Mouse (Mus musculus) CH12.LX (cell line): ENCODE data around the gene Rap1gds1. TPM values are rescaled to one million over a fixed set of nuclear protein-coding genes. Genes with fewer than 3 reads are reported as not detected.

Source experiments
- DNase-seq: peaks from one replicate; pipeline ENCODE4 v3.0.0-alpha.2; 2013; ENCODE audit errors: extremely low read depth
- H3K27ac ChIP-seq: 2 replicates; pipeline ENCODE4 v1.5.1; 2012; ENCODE audit warnings: low read depth, mild to moderate bottlenecking, control low read depth, moderate library complexity; ENCODE audit not compliant: insufficient read depth
- H3K27me3 ChIP-seq: replicated peaks from 2 replicates; pipeline ENCODE3; 2012; ENCODE audit warnings: inconsistent platforms
- H3K36me3 ChIP-seq, 2 experiments: replicated peaks in 1 of 2; 2 replicates each; pipeline versions ENCODE3 to v1.6.1; 2012; ENCODE audit warnings: inconsistent platforms in 1 of 2, low read length in 1 of 2, mild to moderate bottlenecking in 1 of 2, mixed read lengths in 1 of 2, moderate library complexity in 1 of 2; ENCODE audit not compliant: control insufficient read depth in 1 of 2, insufficient read depth in 1 of 2
- H3K4me1 ChIP-seq, 2 experiments: 2 replicates each; pipeline ENCODE4 v1.6.1; 2012; ENCODE audit warnings: inconsistent platforms in 1 of 2, moderate library complexity in 1 of 2; ENCODE audit not compliant: insufficient read depth in 2 of 2, control insufficient read depth in 1 of 2
- H3K4me2 ChIP-seq: 2 replicates; pipeline ENCODE4 v1.6.1; 2012; ENCODE audit warnings: low read depth, mild to moderate bottlenecking, control low read depth; ENCODE audit not compliant: poor library complexity, insufficient read depth, severe bottlenecking
- H3K4me3 ChIP-seq, 3 experiments: fragments of 150-350 bp in 1 of 3; sonication (generic) in 1 of 3; replicated peaks in 1 of 3; 2 replicates each; pipeline versions ENCODE3 to v1.5.1; 2011 to 2012; ENCODE audit warnings: low read depth in 2 of 3, low read length in 2 of 3, mild to moderate bottlenecking in 2 of 3, moderate library complexity in 2 of 3, control low read depth in 1 of 3, improper control_type of control experiment in 1 of 3, inconsistent platforms in 1 of 3, mixed read lengths in 1 of 3; ENCODE audit not compliant: poor library complexity in 1 of 3
- H3K79me2 ChIP-seq: replicated peaks from 2 replicates; pipeline ENCODE4 v1.6.1; 2012; ENCODE audit warnings: mild to moderate bottlenecking, moderate library complexity; ENCODE audit not compliant: control insufficient read depth, poor library complexity, insufficient read depth, severe bottlenecking; ENCODE audit errors: extremely low read depth
- H3K9ac ChIP-seq: 2 replicates; pipeline ENCODE4 v1.6.1; 2012; ENCODE audit warnings: low read depth, mild to moderate bottlenecking, control low read depth, moderate library complexity; ENCODE audit not compliant: insufficient read depth
- H3K9me3 ChIP-seq: replicated peaks from 2 replicates; pipeline ENCODE3; 2012; ENCODE audit warnings: low read length, inconsistent platforms, mixed read lengths
- BHLHE40 ChIP-seq: IDR thresholded peaks from 2 replicates; pipeline ENCODE4 v1.6.1; 2011; ENCODE audit warnings: mild to moderate bottlenecking, low read depth, low read length, improper control_type of control experiment
- CHD1 ChIP-seq: IDR thresholded peaks from 2 replicates; pipeline ENCODE4 v1.6.1; 2012; ENCODE audit warnings: low read depth, low read length, improper control_type of control experiment, inconsistent platforms
- CTCF ChIP-seq, 2 experiments: IDR thresholded peaks in 1 of 2; conservative IDR thresholded peaks in 1 of 2; 2 replicates each; pipeline ENCODE4 v1.5.1; 2011 to 2012; ENCODE audit warnings: low read depth in 2 of 2, low read length in 2 of 2, improper control_type of control experiment in 1 of 2, inconsistent platforms in 1 of 2, mild to moderate bottlenecking in 1 of 2, moderate library complexity in 1 of 2
- ELF1 ChIP-seq: IDR thresholded peaks from 2 replicates; pipeline ENCODE4 v1.6.1; 2014; ENCODE audit warnings: low read depth, mild to moderate bottlenecking, inconsistent platforms, low read length, improper control_type of control experiment
- EP300 ChIP-seq: IDR thresholded peaks from 2 replicates; pipeline ENCODE4 v1.6.1; 2011; ENCODE audit warnings: low read length, improper control_type of control experiment
- ETS1 ChIP-seq: conservative IDR thresholded peaks from 2 replicates; pipeline ENCODE4 v1.6.1; 2012; ENCODE audit warnings: low read depth, mild to moderate bottlenecking, inconsistent platforms, low read length, improper control_type of control experiment, moderate library complexity
- HCFC1 ChIP-seq: IDR thresholded peaks from 2 replicates; pipeline ENCODE4 v1.6.1; 2012; ENCODE audit warnings: low read depth, mild to moderate bottlenecking, inconsistent platforms, low read length, improper control_type of control experiment
- IRF4 ChIP-seq: IDR thresholded peaks from 2 replicates; pipeline ENCODE4 v1.6.1; 2014; ENCODE audit warnings: low read depth, mild to moderate bottlenecking, inconsistent platforms, low read length, improper control_type of control experiment
- KAT2A ChIP-seq: IDR thresholded peaks from 2 replicates; pipeline ENCODE4 v1.6.1; 2012; ENCODE audit warnings: low read length, improper control_type of control experiment, inconsistent platforms; ENCODE audit not compliant: insufficient replicate concordance
- MAFK ChIP-seq: IDR thresholded peaks from 2 replicates; pipeline ENCODE4 v1.6.1; 2011; ENCODE audit warnings: low read length, improper control_type of control experiment; ENCODE audit not compliant: insufficient replicate concordance
- MAZ ChIP-seq: IDR thresholded peaks from 2 replicates; pipeline ENCODE4 v1.6.1; 2012; ENCODE audit warnings: low read depth, mild to moderate bottlenecking, inconsistent platforms, low read length, improper control_type of control experiment, moderate library complexity
- MEF2A ChIP-seq: IDR thresholded peaks from 2 replicates; pipeline ENCODE4 v1.6.1; 2014; ENCODE audit warnings: low read depth, mild to moderate bottlenecking, inconsistent platforms, low read length, improper control_type of control experiment, borderline replicate concordance
- MXI1 ChIP-seq: IDR thresholded peaks from 2 replicates; pipeline ENCODE4 v1.6.1; 2011; ENCODE audit warnings: mild to moderate bottlenecking, low read depth, low read length, improper control_type of control experiment
- NELFE ChIP-seq: IDR thresholded peaks from 2 replicates; pipeline ENCODE4 v1.6.1; 2011; ENCODE audit warnings: low read depth, low read length, improper control_type of control experiment
- NRF1 ChIP-seq: IDR thresholded peaks from 2 replicates; pipeline ENCODE4 v1.6.1; 2014; ENCODE audit warnings: low read depth, mild to moderate bottlenecking, inconsistent platforms, low read length, improper control_type of control experiment, moderate library complexity
- POLR2A ChIP-seq: IDR thresholded peaks from 2 replicates; pipeline ENCODE4 v1.6.1; 2011; ENCODE audit warnings: low read depth, mild to moderate bottlenecking, improper control_type of control experiment, low read length
- POLR2AphosphoS2 ChIP-seq: IDR thresholded peaks from 2 replicates; pipeline ENCODE4 v1.6.1; 2011; ENCODE audit warnings: low read depth, low read length, improper control_type of control experiment
- RAD21 ChIP-seq: IDR thresholded peaks from 2 replicates; pipeline ENCODE4 v1.6.1; 2011; ENCODE audit warnings: low read depth, mild to moderate bottlenecking, low read length, improper control_type of control experiment, moderate library complexity
- RCOR1 ChIP-seq: conservative IDR thresholded peaks from 2 replicates; pipeline ENCODE4 v1.6.1; 2012; ENCODE audit warnings: low read depth, mild to moderate bottlenecking, inconsistent platforms, low read length, improper control_type of control experiment
- SIN3A ChIP-seq: IDR thresholded peaks from 2 replicates; pipeline ENCODE4 v1.6.1; 2012; ENCODE audit warnings: low read length, improper control_type of control experiment, inconsistent platforms
- TBP ChIP-seq: conservative IDR thresholded peaks from 2 replicates; pipeline ENCODE4 v1.6.1; 2011; ENCODE audit warnings: low read depth, low read length, improper control_type of control experiment
- TCF12 ChIP-seq: IDR thresholded peaks from 2 replicates; pipeline ENCODE4 v1.6.1; 2014; ENCODE audit warnings: low read depth, mild to moderate bottlenecking, inconsistent platforms, low read length, improper control_type of control experiment
- USF2 ChIP-seq: conservative IDR thresholded peaks from 2 replicates; pipeline ENCODE4 v1.6.1; 2011; ENCODE audit warnings: low read depth, low read length, improper control_type of control experiment
- ZC3H11A ChIP-seq: IDR thresholded peaks from 2 replicates; pipeline ENCODE4 v1.6.1; 2012; ENCODE audit warnings: low read depth, mild to moderate bottlenecking, inconsistent platforms, low read length, improper control_type of control experiment
- ZKSCAN1 ChIP-seq: IDR thresholded peaks from 2 replicates; pipeline ENCODE4 v1.6.1; 2012; ENCODE audit warnings: low read depth, inconsistent platforms, low read length, improper control_type of control experiment, borderline replicate concordance
- ZNF384 ChIP-seq: IDR thresholded peaks from 2 replicates; pipeline ENCODE4 v1.6.1; 2012; ENCODE audit warnings: low read depth, low read length, improper control_type of control experiment, inconsistent platforms
- dilution Hi-C: fragments of 300-500 bp; cut with MboI; formaldehyde crosslinking; loops from 2 replicates; pipeline ENCODE4 v1.14.3; 2020; ENCODE audit warnings: low sequenced_read_pairs; ENCODE audit not compliant: extremely low pct_unique_long_range_greater_than_20kb, extremely low pct_ligation_motif_present
- in situ Hi-C: fragments of 300-500 bp; cut with MboI; formaldehyde crosslinking; loops from 3 replicates; pipeline ENCODE4 v1.14.3; 2019; ENCODE audit warnings: low sequenced_read_pairs, low pct_ligation_motif_present, low pct_unique_long_range_greater_than_20kb, mixed read lengths
- polyA plus RNA-seq: library from polyadenylated mRNA; unstranded; fragments of >175 nt; gene quantifications from 2 replicates; pipeline ENCODE4 v1.2.1, GENCODE M21; 2012; ENCODE audit warnings: low read depth; ENCODE audit not compliant: insufficient read length
- total RNA-seq, 2 experiments: library from RNA; depleted of rRNA; stranded (reverse); fragments of 300-350 nt in 1 of 2; fragments of >200 nt in 1 of 2; gene quantifications; 2 replicates each; pipeline ENCODE4 v1.2.3; 2012 to 2014

Gene Rap1gds1
- total and polyA plus RNA-seq, 3 experiments: 24.4 to 36.7 (median 26.3) TPM

DNA sequence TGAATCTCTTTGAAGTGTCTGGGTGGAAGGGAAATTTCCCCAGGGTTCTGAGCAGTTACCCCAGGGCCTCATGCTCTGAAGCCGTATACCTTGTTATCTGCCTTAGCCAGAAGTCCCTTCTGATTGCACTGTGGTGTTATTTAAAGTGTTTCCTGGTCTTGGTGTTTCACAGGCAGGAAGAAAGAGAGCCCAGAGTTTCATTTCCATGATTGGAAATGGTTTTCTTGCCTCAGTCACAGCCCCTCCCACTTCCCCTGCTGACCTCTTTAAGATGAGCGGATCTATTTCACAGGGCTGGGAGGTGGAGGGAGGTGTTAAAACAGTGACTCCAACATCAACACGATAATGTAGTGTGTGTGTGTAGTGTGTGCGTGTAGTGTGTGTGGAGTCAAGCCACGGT lies 181.5 kb downstream of the Rap1gds1 start:
- TF ChIP-seq MEF2A (peak; percentile 58; the same call in 1 of the 2 replicates), ETS1 (peak; percentile 43), TCF12 (0 out of 2 replicates have a peak, but pooled peaks have one; percentile 25), KAT2A (no peak), TBP (no peak), POLR2AphosphoS2 (no peak), HCFC1 (no peak), USF2 (no peak), MAFK (no peak), NELFE (no peak), RCOR1 (no peak), CTCF (conservative IDR thresholded peaks at IDR 0.05 in 1 of 2, IDR thresholded peaks at IDR 0.05 in 1 of 2; ENCODE audit: low read depth in 2 of 2, low read length in 2 of 2) (no peak), EP300 (peak; percentile 58), CHD1 (no peak), RAD21 (no peak), ZKSCAN1 (no peak), POLR2A (no peak), MXI1 (no peak), MAZ (peak; percentile 73; the same call in 1 of the 2 replicates), BHLHE40 (0 out of 2 replicates have a peak, but pooled peaks have one; percentile 7), NRF1 (no peak), ZC3H11A (no peak), ZNF384 (no peak), IRF4 (peak; percentile 74), SIN3A (no peak), ELF1 (peak; percentile 42; the same call in 1 of the 2 replicates)
- peak; percentile 65 for DNase-seq
- in situ Hi-C loops: loop anchor here (10.0 kb wide), 1 partner anchor 79 kb away; no protein-coding TSS in a partner anchor
- H3K9ac ChIP-seq: no peak overlapping the region
- no peaks in the 10 kb centered on the region for H3K79me2 ChIP-seq
- peak overlapping the region; percentile 18; the same call in 1 of the 2 replicates for H3K4me2 ChIP-seq
- peak overlapping the region in 1 of 3 experiments; percentile 27 for H3K4me3 ChIP-seq
- H3K9me3 ChIP-seq: peaks cover under 1% of the 10 kb centered on the region
- dilution Hi-C loops: no loop called here
- H3K27ac ChIP-seq: peak overlapping the region; percentile 72
- H3K4me1 ChIP-seq: peaks cover 24 to 59% of the 10 kb centered on the region in 2 experiments
- H3K27me3 ChIP-seq: no peaks in the 10 kb centered on the region
- peaks cover 1 to 46% of the 10 kb centered on the region in 2 experiments for H3K36me3 ChIP-seq
